Mouse (Mus musculus): ENCODE measurements around the gene Tmem178.

DNA sequence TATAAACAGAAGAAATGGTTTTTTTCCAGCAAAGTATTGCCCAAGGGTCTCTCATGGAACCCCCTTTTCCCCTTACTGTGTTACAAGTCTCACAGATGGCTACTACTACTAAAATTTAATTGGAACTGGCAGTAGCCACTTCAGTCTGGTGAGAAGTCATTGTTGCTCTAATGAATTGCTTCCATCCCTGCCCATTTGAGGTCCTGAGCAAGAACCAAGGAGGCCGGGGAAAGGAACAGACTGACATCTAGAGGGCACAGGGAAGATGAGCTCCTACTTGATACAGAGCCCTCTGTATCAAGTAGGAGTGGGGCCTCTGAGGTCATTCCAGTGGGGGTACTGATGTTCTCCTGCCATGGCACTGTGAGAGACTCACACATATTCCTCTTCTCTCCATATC, 72.7 kb downstream of the Tmem178 start:
- no peak for TF ChIP-seq CTCF (IDR thresholded peaks at IDR 0.05; ENCODE audit: low read depth, low read length)
- no peak for TF ChIP-seq POLR2A (IDR thresholded peaks at IDR 0.05; ENCODE audit: extremely low read depth, insufficient read depth, low read length)
